Mouse (Mus musculus) MEL (cell line): ENCODE measurements around the gene Abl2.

Source experiments
- CHD2 ChIP-seq: IDR thresholded peaks from 2 replicates; pipeline ENCODE4 v1.6.1; 2011; ENCODE audit warnings: low read length, improper control_type of control experiment
- CTCF ChIP-seq, 3 experiments: IDR thresholded peaks in 2 of 3; conservative IDR thresholded peaks in 1 of 3; 2 replicates each; pipeline ENCODE4 v1.5.1; 2011 to 2012; ENCODE audit warnings: low read length in 3 of 3, low read depth in 2 of 3, mild to moderate bottlenecking in 2 of 3, improper control_type of control experiment in 1 of 3, inconsistent platforms in 1 of 3, mixed read lengths in 1 of 3, moderate library complexity in 1 of 3; ENCODE audit not compliant: control insufficient read depth in 1 of 3, insufficient read depth in 1 of 3, poor library complexity in 1 of 3, severe bottlenecking in 1 of 3
- ELF1 ChIP-seq: IDR thresholded peaks from 2 replicates; pipeline ENCODE4 v1.6.1; 2014; ENCODE audit warnings: low read depth, mild to moderate bottlenecking, inconsistent platforms, low read length, improper control_type of control experiment, moderate library complexity
- GABPA ChIP-seq: IDR thresholded peaks from 2 replicates; pipeline ENCODE4 v1.6.1; 2012; ENCODE audit warnings: low read depth, mild to moderate bottlenecking, inconsistent platforms, low read length, improper control_type of control experiment, moderate library complexity
- GATA1 ChIP-seq: IDR thresholded peaks from 2 replicates; pipeline ENCODE4 v1.6.1; 2011; ENCODE audit warnings: low read depth, low read length, improper control_type of control experiment
- MAX ChIP-seq: IDR thresholded peaks from 2 replicates; pipeline ENCODE4 v1.6.1; 2011; ENCODE audit warnings: low read length, improper control_type of control experiment
- MEF2A ChIP-seq: IDR thresholded peaks from 2 replicates; pipeline ENCODE4 v1.6.1; 2014; ENCODE audit warnings: low read depth, mild to moderate bottlenecking, inconsistent platforms, low read length, improper control_type of control experiment; ENCODE audit not compliant: poor library complexity, insufficient replicate concordance, severe bottlenecking; ENCODE audit errors: extremely low read depth
- MYB ChIP-seq: IDR thresholded peaks from 2 replicates; pipeline ENCODE4 v1.6.1; 2011; ENCODE audit warnings: mild to moderate bottlenecking, low read depth, low read length, improper control_type of control experiment
- POLR2A ChIP-seq, 2 experiments: IDR thresholded peaks; 2 replicates each; pipeline ENCODE4 v1.6.1; 2011 to 2012; ENCODE audit warnings: low read length in 2 of 2, mild to moderate bottlenecking in 2 of 2, control low read depth in 1 of 2, improper control_type of control experiment in 1 of 2, low read depth in 1 of 2, moderate library complexity in 1 of 2; ENCODE audit not compliant: control insufficient read depth in 1 of 2, insufficient read depth in 1 of 2, poor library complexity in 1 of 2
- SIN3A ChIP-seq: IDR thresholded peaks from 2 replicates; pipeline ENCODE4 v1.6.1; 2012; ENCODE audit warnings: low read length, improper control_type of control experiment, inconsistent platforms

DNA sequence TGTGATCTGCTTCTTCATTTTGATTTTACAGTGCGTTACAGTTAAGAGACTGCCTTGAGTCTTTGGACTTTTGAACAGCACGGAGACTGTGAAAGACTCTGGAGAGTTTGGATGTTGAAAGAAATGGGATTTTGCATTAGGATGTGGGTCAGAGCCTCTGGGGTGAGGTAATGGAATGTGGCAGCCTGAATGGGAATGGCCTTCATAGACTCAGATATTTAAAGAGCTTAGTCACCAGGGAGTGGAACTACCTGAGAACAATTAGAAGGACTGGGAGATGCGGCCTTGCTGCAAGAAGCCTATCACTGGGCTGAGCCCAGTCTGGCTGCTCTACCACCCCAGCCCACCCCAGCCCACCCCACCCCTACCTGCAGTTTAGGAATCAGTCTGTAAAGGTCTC is 118.6 kb downstream of the Abl2 start:
- TF ChIP-seq CHD2 = no peak
- no peak for TF ChIP-seq CTCF (IDR thresholded peaks at IDR 0.05 in 2 of 3, conservative IDR thresholded peaks at IDR 0.05 in 1 of 3; ENCODE audit: control insufficient read depth in 1 of 3, insufficient read depth in 1 of 3, low read depth in 2 of 3, low read length in 3 of 3, poor library complexity in 1 of 3, severe bottlenecking in 1 of 3)
- no peak for TF ChIP-seq MAX
- TF ChIP-seq POLR2A (IDR thresholded peaks at IDR 0.05; ENCODE audit: control insufficient read depth in 1 of 2, insufficient read depth in 1 of 2, low read depth in 1 of 2, low read length in 2 of 2, poor library complexity in 1 of 2) = no peak
- TF ChIP-seq MEF2A = no peak
- TF ChIP-seq GABPA = no peak
- no peak for TF ChIP-seq MYB
- no peak for TF ChIP-seq GATA1
- TF ChIP-seq ELF1 = no peak
- TF ChIP-seq SIN3A = no peak
